Mouse (Mus musculus) right cerebral cortex, postnatal 36 days (tissue): Measurements from ENCODE around the gene Cntd1.
"Not testable (repeated sequence)": the region's sequence is repeated elsewhere in the genome, so short reads cannot be mapped to it uniquely, and the experiment has no call there.

Source experiments
- DNase-seq, 2 experiments: peaks; one replicate each; pipeline ENCODE4 v3.0.0; 2022; ENCODE audit warnings: low spot score in 2 of 2, mixed read lengths in 1 of 2

Gene Cntd1

GRCm38 (mm10) chr11:101330371-101330924, 51.6 kb downstream of the Cntd1 start, which contains the start of gene Aoc3:
Gene Aoc3, plus strand, starts transcription at chr11:101330605.
- no peak for DNase-seq

- not testable (repeated sequence) for DNase-seq
Measured at GRCm38 (mm10) chr11:101330961-101331360, 52.1 kb downstream of the Cntd1 start.

- no peak for DNase-seq
Measured at GRCm38 (mm10) chr11:101332537-101332936, 53.7 kb downstream of the Cntd1 start.

- no peak for DNase-seq
Measured at GRCm38 (mm10) chr11:101334023-101334422, 55.2 kb downstream of the Cntd1 start.

- no peak for DNase-seq
Measured at GRCm38 (mm10) chr11:101334516-101334915, 55.7 kb downstream of the Cntd1 start.

- no peak for DNase-seq
Measured at GRCm38 (mm10) chr11:101335685-101336084, 56.9 kb downstream of the Cntd1 start.

- DNase-seq: no peak
Measured at GRCm38 (mm10) chr11:101338123-101338760, 59.4 kb downstream of the Cntd1 start.
